Mouse (Mus musculus) myocyte (in vitro differentiated cells): ENCODE data around the gene Mrps11. TPM values are rescaled to one million over a fixed set of nuclear protein-coding genes. Genes with fewer than 3 reads are reported as not detected.

Experiments used
- H3K27me3 ChIP-seq: one replicate; pipeline ENCODE4 v1.6.1; 2011; ENCODE audit not compliant: control insufficient read depth, insufficient read depth, insufficient read length
- H3K36me3 ChIP-seq: one replicate; pipeline ENCODE4 v1.6.1; 2011; ENCODE audit not compliant: control insufficient read depth, insufficient read depth
- H3K4me2 ChIP-seq: one replicate; pipeline ENCODE4 v1.6.1; 2011; ENCODE audit warnings: low read depth, control low read depth
- H3K4me3 ChIP-seq: one replicate; pipeline ENCODE4 v1.5.1; 2011; ENCODE audit warnings: mild to moderate bottlenecking, control low read depth, moderate library complexity
- H3K79me2 ChIP-seq: one replicate; pipeline ENCODE4 v1.6.1; 2011; ENCODE audit not compliant: control insufficient read depth, insufficient read depth
- H3ac ChIP-seq: one replicate; pipeline ENCODE4 v1.6.1; 2011; ENCODE audit not compliant: control insufficient read depth, insufficient read length
- CEBPB ChIP-seq: IDR thresholded peaks from 2 replicates; pipeline ENCODE4 v1.6.1; 2011; ENCODE audit warnings: mild to moderate bottlenecking, moderate library complexity; ENCODE audit not compliant: poor library complexity, insufficient read depth, severe bottlenecking
- E2F4 ChIP-seq: IDR thresholded peaks from one replicate; pipeline ENCODE4 v1.6.1; 2011; ENCODE audit warnings: mild to moderate bottlenecking, control low read depth, moderate library complexity; ENCODE audit not compliant: insufficient read depth
- MAX ChIP-seq: IDR thresholded peaks from one replicate; pipeline ENCODE4 v1.6.1; 2011; ENCODE audit warnings: low read depth, mild to moderate bottlenecking, control low read depth
- MYOD1 ChIP-seq, 3 experiments: IDR thresholded peaks; one replicate each; pipeline ENCODE4 v1.6.1; 2011; ENCODE audit warnings: control low read depth in 2 of 3, low read depth in 2 of 3, mild to moderate bottlenecking in 2 of 3, moderate library complexity in 1 of 3; ENCODE audit not compliant: insufficient read length in 2 of 3, control insufficient read depth in 1 of 3
- MYOG ChIP-seq, 3 experiments: IDR thresholded peaks; one replicate each; pipeline ENCODE4 v1.6.1; 2011; ENCODE audit warnings: control low read depth in 2 of 3, low read depth in 2 of 3, mild to moderate bottlenecking in 2 of 3; ENCODE audit not compliant: insufficient read length in 2 of 3, control insufficient read depth in 1 of 3, insufficient read depth in 1 of 3
- POLR2A ChIP-seq: IDR thresholded peaks from one replicate; pipeline ENCODE4 v1.6.1; 2011; ENCODE audit warnings: low read depth, mild to moderate bottlenecking, control low read depth, moderate library complexity; ENCODE audit not compliant: insufficient read length
- POLR2AphosphoS2 ChIP-seq: IDR thresholded peaks from one replicate; pipeline ENCODE4 v1.6.1; 2011; ENCODE audit warnings: low read depth, control low read depth; ENCODE audit not compliant: insufficient read length
- REST ChIP-seq: IDR thresholded peaks from one replicate; pipeline ENCODE4 v1.6.1; 2011; ENCODE audit warnings: mild to moderate bottlenecking, control low read depth, moderate library complexity; ENCODE audit not compliant: insufficient read depth, insufficient read length
- SRF ChIP-seq: IDR thresholded peaks from one replicate; pipeline ENCODE4 v1.6.1; 2011; ENCODE audit warnings: low read depth; ENCODE audit not compliant: control insufficient read depth, insufficient read length
- TCF12 ChIP-seq: IDR thresholded peaks from one replicate; pipeline ENCODE4 v1.6.1; 2011; ENCODE audit warnings: mild to moderate bottlenecking, control low read depth; ENCODE audit not compliant: poor library complexity, insufficient read depth, severe bottlenecking
- TCF3 ChIP-seq: IDR thresholded peaks from one replicate; pipeline ENCODE4 v1.6.1; 2011; ENCODE audit warnings: low read depth, control low read depth; ENCODE audit not compliant: insufficient read length
- USF1 ChIP-seq: IDR thresholded peaks from one replicate; pipeline ENCODE4 v1.6.1; 2011; ENCODE audit warnings: low read depth, mild to moderate bottlenecking, control low read depth, moderate library complexity
- polyA plus RNA-seq: library from polyadenylated mRNA; unstranded; fragments of >200 nt; fragmentation: generic; extraction: Trizol; gene quantifications from one replicate; pipeline ENCODE4 v1.2.1, GENCODE M21; 2012; ENCODE audit warnings: missing spikeins

The Mrps11 gene
- polyA plus RNA-seq, 1 experiment = 57.7 TPM

GRCm38 (mm10) chr7:78814766-78815165 lies 31.8 kb downstream of the Mrps11 start:
- Histone ChIP-seq H3K79me2 (no peaks in the 10 kb centered on the region), H3K4me2 (no peak overlapping the region), H3ac (no peak overlapping the region), H3K4me3 (no peak overlapping the region), H3K27me3 (peaks cover 4% of the 10 kb centered on the region), H3K36me3 (no peaks in the 10 kb centered on the region)
- TF ChIP-seq SRF = no peak
- no peak for TF ChIP-seq MYOD1 (IDR thresholded peaks at IDR 0.05; ENCODE audit: control insufficient read depth in 1 of 3, insufficient read length in 2 of 3, low read depth in 2 of 3)
- no peak for TF ChIP-seq MAX
- TF ChIP-seq CEBPB = no peak
- no peak for TF ChIP-seq USF1
- no peak for TF ChIP-seq TCF3
- TF ChIP-seq MYOG (IDR thresholded peaks at IDR 0.05; ENCODE audit: control insufficient read depth in 1 of 3, insufficient read depth in 1 of 3, insufficient read length in 2 of 3, low read depth in 2 of 3) = no peak
- TF ChIP-seq REST = no peak
- TF ChIP-seq POLR2A = no peak
- no peak for TF ChIP-seq POLR2AphosphoS2
- no peak for TF ChIP-seq E2F4
- no peak for TF ChIP-seq TCF12

GRCm38 (mm10) chr7:78818336-78818735 lies 35.4 kb downstream of the Mrps11 start:
- no peak overlapping the region for H3K4me3 ChIP-seq
- H3K79me2 ChIP-seq = no peaks in the 10 kb centered on the region
- peaks cover 8% of the 10 kb centered on the region for H3K36me3 ChIP-seq
- no peaks in the 10 kb centered on the region for H3K27me3 ChIP-seq
- no peak overlapping the region for H3ac ChIP-seq
- TF ChIP-seq MYOG (IDR thresholded peaks at IDR 0.05; ENCODE audit: control insufficient read depth in 1 of 3, insufficient read depth in 1 of 3, insufficient read length in 2 of 3, low read depth in 2 of 3) (no peak), TCF12 (no peak), MAX (no peak), POLR2A (no peak)
- no peak overlapping the region for H3K4me2 ChIP-seq

- Histone ChIP-seq H3K4me2 (no peak overlapping the region), H3K79me2 (no peaks in the 10 kb centered on the region), H3K27me3 (no peaks in the 10 kb centered on the region), H3K4me3 (no peak overlapping the region), H3ac (no peak overlapping the region), H3K36me3 (peaks cover 17% of the 10 kb centered on the region)
- TF ChIP-seq MYOG (IDR thresholded peaks at IDR 0.05; ENCODE audit: control insufficient read depth in 1 of 3, insufficient read depth in 1 of 3, insufficient read length in 2 of 3, low read depth in 2 of 3) (no peak), TCF12 (no peak), MAX (no peak), REST (no peak), MYOD1 (IDR thresholded peaks at IDR 0.05; ENCODE audit: control insufficient read depth in 1 of 3, insufficient read length in 2 of 3, low read depth in 2 of 3) (no peak), CEBPB (no peak), SRF (no peak), TCF3 (no peak), POLR2A (no peak), E2F4 (no peak), POLR2AphosphoS2 (no peak), USF1 (no peak)
Measured at GRCm38 (mm10) chr7:78826682-78827385, 43.9 kb downstream of the Mrps11 start.

GRCm38 (mm10) chr7:78827749-78828362 lies 44.9 kb downstream of the Mrps11 start:
- no peaks in the 10 kb centered on the region for H3K79me2 ChIP-seq
- H3K4me2 ChIP-seq = no peak overlapping the region
- no peak for TF ChIP-seq POLR2A
- TF ChIP-seq POLR2AphosphoS2 = no peak
- TF ChIP-seq TCF12 = no peak
- no peak for TF ChIP-seq TCF3
- TF ChIP-seq MAX = no peak
- no peak for TF ChIP-seq MYOG (IDR thresholded peaks at IDR 0.05; ENCODE audit: control insufficient read depth in 1 of 3, insufficient read depth in 1 of 3, insufficient read length in 2 of 3, low read depth in 2 of 3)
- H3K4me3 ChIP-seq = no peak overlapping the region
- no peak overlapping the region for H3ac ChIP-seq
- no peaks in the 10 kb centered on the region for H3K27me3 ChIP-seq
- peaks cover 16% of the 10 kb centered on the region for H3K36me3 ChIP-seq

- Histone ChIP-seq H3K4me3 (no peak overlapping the region), H3K27me3 (no peaks in the 10 kb centered on the region), H3K79me2 (no peaks in the 10 kb centered on the region), H3K36me3 (peaks cover 7% of the 10 kb centered on the region), H3K4me2 (no peak overlapping the region), H3ac (no peak overlapping the region)
- no peak for TF ChIP-seq E2F4
- no peak for TF ChIP-seq MYOD1 (IDR thresholded peaks at IDR 0.05; ENCODE audit: control insufficient read depth in 1 of 3, insufficient read length in 2 of 3, low read depth in 2 of 3)
- no peak for TF ChIP-seq MAX
- TF ChIP-seq POLR2AphosphoS2 = no peak
- TF ChIP-seq MYOG (IDR thresholded peaks at IDR 0.05; ENCODE audit: control insufficient read depth in 1 of 3, insufficient read depth in 1 of 3, insufficient read length in 2 of 3, low read depth in 2 of 3) = no peak
- TF ChIP-seq USF1 = no peak
- TF ChIP-seq SRF = no peak
Measured at GRCm38 (mm10) chr7:78835656-78836055, 52.7 kb downstream of the Mrps11 start.
